Comparison of ENCODE assay signal across 7 mouse cellular contexts in the genomic region with DNA sequence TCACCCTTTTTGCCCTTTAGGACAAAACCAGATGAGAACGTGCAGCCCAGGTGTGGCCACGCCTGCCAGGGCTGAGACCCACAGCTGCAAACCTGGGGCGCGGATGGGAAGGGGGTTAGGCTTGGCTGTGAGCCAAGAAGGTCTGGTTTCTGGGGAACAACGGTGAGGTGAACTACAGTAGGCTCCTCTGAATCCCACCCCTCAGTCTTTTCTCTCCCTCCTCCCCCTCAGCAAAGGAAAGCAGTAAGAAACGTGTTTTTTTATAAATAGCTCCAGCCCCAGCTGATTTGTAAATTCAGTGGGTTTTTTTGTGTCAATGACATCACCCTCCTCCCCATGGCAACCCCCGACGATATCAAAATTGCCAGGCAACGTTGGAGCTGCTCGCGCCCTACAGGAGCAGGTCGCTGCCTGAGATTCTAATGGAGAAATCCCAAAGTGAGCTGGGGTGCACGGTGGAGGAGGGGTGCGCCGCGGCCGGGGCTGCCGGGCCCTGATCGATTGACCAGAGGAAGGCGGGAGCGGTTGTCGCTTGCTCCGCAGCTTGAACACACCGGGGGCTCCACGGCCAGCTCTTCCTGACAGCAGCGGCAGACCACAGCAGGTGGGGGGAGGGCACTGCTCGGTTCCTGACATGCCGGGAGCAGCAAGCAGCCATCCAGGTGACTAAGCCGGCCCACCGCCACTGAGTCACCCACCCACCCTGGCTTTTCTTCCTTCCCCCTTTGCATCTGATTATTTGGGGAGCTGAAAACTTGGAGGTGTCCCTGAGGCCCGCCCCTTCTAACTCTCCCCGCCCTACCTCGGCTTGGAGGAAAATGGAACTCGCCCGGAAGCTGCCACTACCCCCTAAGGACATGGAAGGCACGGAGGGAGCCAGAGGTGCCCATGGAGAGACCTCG. TPM values are rescaled to one million over a fixed set of nuclear protein-coding genes. Genes with fewer than 3 reads are reported as not detected.
DNase-seq lines count a peak whose midpoint lies in the region; ATAC-seq lines count a peak whose summit lies in the region.

A gene (plus strand): TSS at position 402 of the 902 bp plus-strand sequence.

- no peaks in the 10 kb centered on the region for H3K9me3 ChIP-seq in liver, embryonic 16.5 days (replicated peaks; ENCODE audit: control insufficient read depth, low read length)

- no peaks in the 10 kb centered on the region for H3K27me3 ChIP-seq in liver, embryonic 16.5 days (ENCODE audit: control insufficient read depth, insufficient read depth, low read depth, low read length)
- no peaks in the 10 kb centered on the region for H3K27me3 ChIP-seq in splenic B cell, adult 2 months (ENCODE audit: control insufficient read depth, insufficient read depth, low read length, poor library complexity, severe bottlenecking)

- ATAC-seq in liver, embryonic 16.5 days (ENCODE audit: low read depth), result no peak

- peak within 1 kb of the TSS; percentile 47 for H3K4me3 ChIP-seq in brown adipose tissue, adult 24 weeks (ENCODE audit: insufficient read depth, low read depth, low read length)
- H3K4me3 ChIP-seq in liver, embryonic 16.5 days (ENCODE audit: low read depth, low read length), result peak within 1 kb of the TSS; percentile 64

- H3K27ac ChIP-seq in brown adipose tissue, adult 24 weeks (replicated peaks; ENCODE audit: low read depth, low read length), result no peak within 1 kb of the TSS
- peak within 1 kb of the TSS; percentile 68 for H3K27ac ChIP-seq in liver, embryonic 16.5 days (ENCODE audit: low read length)

- peak; percentile 29 for DNase-seq in spleen, adult 12 weeks (ENCODE audit: low spot score)
- no peak for DNase-seq in spleen, postnatal 14 days (ENCODE audit: low spot score in 2 of 2)
- peak; percentile 64 to 69 for DNase-seq in frontal cortex, postnatal 14 days (ENCODE audit: low spot score in 2 of 2)
- peak; percentile 74 to 77 for DNase-seq in layer of hippocampus, adult 18-20 months (ENCODE audit: low spot score in 2 of 2)
- peak; percentile 56 for DNase-seq in splenic B cell, adult 2 months (ENCODE audit: low read depth, low spot score)

- peak within 1 kb of the TSS; percentile 69 for H3K9ac ChIP-seq in liver, embryonic 16.5 days (ENCODE audit: low read depth, low read length)

- peak within 1 kb of the TSS; percentile 91 for H3K4me2 ChIP-seq in liver, embryonic 16.5 days (ENCODE audit: low read depth, low read length)

- WGBS in liver, embryonic 16.5 days (ENCODE audit: insufficient replicate concordance), result 1% methylated on average over 36 of the region's 37 CpGs

- no peaks in the 10 kb centered on the region for H3K36me3 ChIP-seq in liver, embryonic 16.5 days (ENCODE audit: control insufficient read depth, insufficient read depth)
- no peaks in the 10 kb centered on the region for H3K36me3 ChIP-seq in splenic B cell, adult 2 months (ENCODE audit: control insufficient read depth, insufficient read depth, low read length, poor library complexity, severe bottlenecking)

- peaks cover 4% of the 10 kb centered on the region; the same call in 1 of the 2 replicates for H3K4me1 ChIP-seq in brown adipose tissue, adult 24 weeks (ENCODE audit: control insufficient read depth, insufficient read depth, insufficient read length, low read length)
- peaks cover 55% of the 10 kb centered on the region for H3K4me1 ChIP-seq in liver, embryonic 16.5 days (ENCODE audit: control insufficient read depth, low read depth, low read length)

RNA-seq across cellular contexts. Expression of the gene that starts here (rescaled TPM):
- polyA plus RNA-seq in brown adipose tissue, adult 24 weeks (2012; ENCODE audit: insufficient read depth, insufficient read length, missing spikeins), result not detected in 2 replicates
- total RNA-seq in layer of hippocampus, adult 18-20 months (2021), result 10 to 100 TPM; 54.3 to 67.9 TPM
- 0.14 and 0.30 TPM in 2 replicates for polyA plus RNA-seq in liver, embryonic 16.5 days (2015; fragmentation: Nextera tagmentation; extraction: Ambion mirVana)

Comparison
In these comparisons a context has a peak if more than half of its experiments do, and no peak if none do; other contexts are left out.
1. DNase-seq: peak in spleen, adult 12 weeks (single experiment), frontal cortex, postnatal 14 days (2 of 2), layer of hippocampus, adult 18-20 months (2 of 2) and splenic B cell, adult 2 months (single experiment); none in spleen, postnatal 14 days (0 of 2).